Mouse (Mus musculus) stomach, postnatal 0 days (tissue): ENCODE results near the gene Vmn1r72. TPM values are rescaled to one million over a fixed set of nuclear protein-coding genes. Genes with fewer than 3 reads are reported as not detected.
"Not testable (repeated sequence)": the region's sequence is repeated elsewhere in the genome, so short reads cannot be mapped to it uniquely, and the experiment has no call there.

Experiments
- ATAC-seq: fragments of 200-750 bp; cut with Nextera tagmentation; 2 replicates; pipeline ENCODE4 v1.8.0; 2017; ENCODE audit not compliant: low FRiP score, low TSS enrichment
- DNase-seq: peaks from one replicate; pipeline ENCODE4 v3.0.0-alpha.2; 2016; ENCODE audit warnings: low spot score
- H3K27ac ChIP-seq: fragments of 300-500 bp; sonication (generic); replicated peaks from 2 replicates; pipeline ENCODE4 v1.5.1; 2014; ENCODE audit warnings: mild to moderate bottlenecking, control low read depth
- H3K27me3 ChIP-seq: fragments of 300-500 bp; sonication (generic); 2 replicates; pipeline ENCODE4 v1.6.1; 2014; ENCODE audit warnings: low read length; ENCODE audit not compliant: control insufficient read depth, insufficient read depth
- H3K36me3 ChIP-seq: fragments of 300-500 bp; sonication (generic); 2 replicates; pipeline ENCODE4 v1.6.1; 2014; ENCODE audit warnings: low read length, mixed read lengths; ENCODE audit not compliant: control insufficient read depth, insufficient read depth
- H3K4me1 ChIP-seq: fragments of 300-500 bp; sonication (generic); replicated peaks from 2 replicates; pipeline ENCODE4 v1.6.1; 2014; ENCODE audit warnings: antibody characterized with exemption; ENCODE audit not compliant: control insufficient read depth, insufficient read depth
- H3K4me2 ChIP-seq: fragments of 300-500 bp; sonication (generic); replicated peaks from 2 replicates; pipeline ENCODE4 v1.6.1; 2014; ENCODE audit warnings: low read depth, mild to moderate bottlenecking, control low read depth, moderate library complexity
- H3K4me3 ChIP-seq: fragments of 300-500 bp; sonication (generic); 2 replicates; pipeline ENCODE4 v1.5.1; 2014; ENCODE audit warnings: low read depth, low read length, control low read depth
- H3K9ac ChIP-seq: fragments of 300-500 bp; sonication (generic); 2 replicates; pipeline ENCODE4 v1.6.1; 2014; ENCODE audit warnings: mild to moderate bottlenecking, low read length, control low read depth, mixed read lengths
- H3K9me3 ChIP-seq: fragments of 300-500 bp; sonication (generic); 2 replicates; pipeline ENCODE4 v1.6.1; 2016; ENCODE audit warnings: low read length; ENCODE audit not compliant: control insufficient read depth
- CTCF ChIP-seq: IDR thresholded peaks from 2 replicates; pipeline ENCODE4 v1.5.1; 2016; ENCODE audit warnings: antibody characterized with exemption, low read depth, mild to moderate bottlenecking, moderate library complexity
- WGBS: fragments of 180-500 bp; shearing (Covaris S2); extraction: QIAGEN DNeasy Blood & Tissue Kit; methylation state at CpG from one replicate; pipeline ENCODE4 v1.1.7; 2014; 5-methylcytosine and 5-hydroxymethylcytosine counted together
- polyA plus RNA-seq: library from polyadenylated mRNA; unstranded; fragments of >200 nt; fragmentation: Nextera tagmentation; extraction: Ambion mirVana; gene quantifications from 2 replicates; pipeline ENCODE4 v1.2.1, GENCODE M21; 2015

The Vmn1r72 gene
- polyA plus RNA-seq, result not detected in 2 replicates

DNA sequence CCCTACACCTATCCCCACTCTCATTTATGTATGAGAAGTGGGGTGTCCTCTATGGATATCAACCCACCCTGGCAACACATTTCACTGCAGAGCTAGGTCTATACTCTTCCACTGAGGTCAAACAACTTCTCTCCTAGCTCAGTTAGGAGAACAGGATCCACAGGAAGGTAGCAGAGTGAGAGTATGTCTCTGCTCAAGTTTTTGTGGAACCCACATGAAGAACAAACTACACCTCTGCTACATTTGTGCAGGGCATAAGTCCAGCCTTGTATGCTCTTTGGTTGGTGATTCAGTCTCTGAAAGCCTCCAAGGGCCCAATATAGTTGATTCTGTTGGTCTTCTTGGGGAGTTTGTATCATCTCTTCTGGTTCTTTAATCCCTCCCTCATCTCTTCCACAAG lies at the start of gene Vmn1r72:
Vmn1r72 (minus strand) TSS at position 101 of the 400 bp plus-strand sequence.
- H3K4me1 ChIP-seq, H3K4me2 ChIP-seq, ATAC-seq, H3K9me3 ChIP-seq, H3K36me3 ChIP-seq, H3K27ac ChIP-seq, H3K27me3 ChIP-seq, H3K4me3 ChIP-seq, H3K9ac ChIP-seq, DNase-seq: not testable (repeated sequence)

DNA sequence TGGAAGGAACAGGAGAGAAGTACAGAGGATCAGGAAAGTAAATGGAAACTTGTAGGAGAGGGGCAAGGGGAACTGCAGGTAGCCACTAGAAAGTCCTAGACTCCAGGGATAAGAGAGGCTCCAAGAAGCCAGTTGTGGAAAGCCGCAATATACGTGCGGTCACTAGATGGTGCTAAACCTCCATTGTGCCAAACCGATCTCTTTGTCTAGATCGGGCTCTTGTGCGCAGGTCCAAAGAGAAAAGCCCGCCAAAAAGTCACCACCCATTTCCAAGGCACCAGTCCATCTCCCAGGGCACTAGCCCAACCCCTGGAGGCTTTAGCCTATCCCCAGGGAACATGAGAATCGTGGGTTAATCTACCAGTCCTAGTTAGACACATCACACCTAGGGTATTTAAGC lies 62.9 kb downstream of the Vmn1r72 start:
- not testable (repeated sequence) for ATAC-seq, H3K4me1 ChIP-seq, H3K4me2 ChIP-seq, H3K4me3 ChIP-seq, H3K9ac ChIP-seq, H3K27ac ChIP-seq, H3K9me3 ChIP-seq, H3K27me3 ChIP-seq, DNase-seq, H3K36me3 ChIP-seq
- 0 out of 2 replicates have a peak, but pooled peaks have one; percentile 33 for TF ChIP-seq CTCF
- WGBS, result 8% methylated on average over 8 of the region's 8 CpGs

Other genes starting within 250 kb of the Vmn1r72 start
- not detected in 2 replicates for gene Zscan4-ps2, start 165.8 kb downstream of the Vmn1r72 start, polyA plus RNA-seq
- gene Zscan4-ps3, start 70.8 kb downstream of the Vmn1r72 start, polyA plus RNA-seq, result not detected in 2 replicates
- gene Vmn1r73, start 50.1 kb upstream of the Vmn1r72 start, polyA plus RNA-seq, result not detected in 2 replicates
- 0.02 TPM in 1 of 2 replicates, not detected in the other for gene Vmn1r74, start 153.8 kb upstream of the Vmn1r72 start, polyA plus RNA-seq
- gene Vmn1r75, start 194.5 kb upstream of the Vmn1r72 start, polyA plus RNA-seq, result not detected in 2 replicates